Mouse (Mus musculus): ENCODE data around the gene Tmod3. TPM values are rescaled to one million over a fixed set of nuclear protein-coding genes. Genes with fewer than 3 reads are reported as not detected.

The Tmod3 gene
- polyA plus RNA-seq, 1 experiment, result 110 TPM

GRCm38 (mm10) chr9:75581694-75582350 is 22.4 kb upstream of the Tmod3 start:
- TF ChIP-seq POLR2A (IDR thresholded peaks at IDR 0.05; ENCODE audit: borderline replicate concordance, low read depth, low read length), result no peak
- TF ChIP-seq CTCF (IDR thresholded peaks at IDR 0.05; ENCODE audit: low read depth, low read length), result peak; percentile 36; the same call in 1 of the 2 replicates
- no peak overlapping the region for H3K27ac ChIP-seq (ENCODE audit: insufficient read depth, low read depth, low read length)
- H3K4me1 ChIP-seq (ENCODE audit: control insufficient read depth, insufficient read depth, low read length), result no peaks in the 10 kb centered on the region
- no peak overlapping the region for H3K4me3 ChIP-seq (ENCODE audit: insufficient read depth, low read length)

DNA sequence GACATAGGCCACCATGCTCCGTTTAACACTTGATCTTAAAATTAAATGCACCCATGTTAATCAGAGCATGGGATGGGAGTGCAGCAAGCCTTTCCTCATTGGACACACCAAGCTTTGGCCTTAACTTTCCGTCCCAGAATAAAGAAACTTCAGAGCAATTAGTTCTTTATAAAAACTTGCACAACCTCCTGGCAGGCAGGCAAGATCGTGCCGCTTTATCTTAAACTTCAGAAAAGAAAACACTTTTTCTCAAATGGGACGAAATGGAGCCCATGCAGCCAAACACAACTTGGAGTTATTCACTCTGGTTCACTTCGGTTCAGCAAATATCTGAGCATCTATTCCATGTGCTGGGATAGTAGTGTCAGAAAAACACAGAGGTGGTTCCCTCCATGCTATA is 19.9 kb upstream of the Tmod3 start:
- H3K27ac ChIP-seq (ENCODE audit: insufficient read depth, low read depth, low read length), result no peak overlapping the region
- H3K4me3 ChIP-seq (ENCODE audit: insufficient read depth, low read length), result no peak overlapping the region

GRCm38 (mm10) chr9:75571036-75571942 is 11.8 kb upstream of the Tmod3 start:
- peaks cover 10% of the 10 kb centered on the region for H3K4me1 ChIP-seq (ENCODE audit: control insufficient read depth, insufficient read depth, low read length)
- no peak for TF ChIP-seq POLR2A (IDR thresholded peaks at IDR 0.05; ENCODE audit: borderline replicate concordance, low read depth, low read length)
- no peak for TF ChIP-seq CTCF (IDR thresholded peaks at IDR 0.05; ENCODE audit: low read depth, low read length)
- no peak overlapping the region for H3K27ac ChIP-seq (ENCODE audit: insufficient read depth, low read depth, low read length)
- H3K4me3 ChIP-seq (ENCODE audit: insufficient read depth, low read length), result no peak overlapping the region

More for the DNA sequence above, 19.9 kb upstream of the Tmod3 start:
- TF ChIP-seq CTCF (IDR thresholded peaks at IDR 0.05; ENCODE audit: low read depth, low read length) (no peak), POLR2A (IDR thresholded peaks at IDR 0.05; ENCODE audit: borderline replicate concordance, low read depth, low read length) (no peak)
- no peaks in the 10 kb centered on the region for H3K4me1 ChIP-seq (ENCODE audit: control insufficient read depth, insufficient read depth, low read length)

DNA sequence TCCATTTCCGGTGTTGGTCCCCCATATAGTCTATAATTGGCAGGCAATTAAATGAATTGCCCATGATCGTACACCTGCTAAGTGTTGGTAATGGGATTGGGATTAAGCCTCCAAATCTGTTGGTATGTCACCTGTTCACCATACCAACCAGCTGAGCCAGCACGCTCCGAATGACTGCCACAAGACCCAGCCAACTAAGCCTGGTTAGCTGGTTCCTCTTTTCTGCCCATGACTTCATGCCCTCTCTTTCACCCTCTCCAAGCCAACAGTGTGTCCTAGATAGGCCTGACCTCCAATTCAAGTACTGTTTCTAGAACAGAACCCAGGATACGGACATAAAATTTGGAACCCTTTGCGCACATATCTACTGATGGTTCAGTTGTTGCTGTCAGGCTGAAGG is 8.9 kb upstream of the Tmod3 start:
- H3K4me3 ChIP-seq (ENCODE audit: insufficient read depth, low read length), result no peak overlapping the region
- TF ChIP-seq POLR2A (IDR thresholded peaks at IDR 0.05; ENCODE audit: borderline replicate concordance, low read depth, low read length), result no peak
- no peak for TF ChIP-seq CTCF (IDR thresholded peaks at IDR 0.05; ENCODE audit: low read depth, low read length)
- H3K27ac ChIP-seq (ENCODE audit: insufficient read depth, low read depth, low read length), result no peak overlapping the region
- peaks cover 10% of the 10 kb centered on the region for H3K4me1 ChIP-seq (ENCODE audit: control insufficient read depth, insufficient read depth, low read length)

DNA sequence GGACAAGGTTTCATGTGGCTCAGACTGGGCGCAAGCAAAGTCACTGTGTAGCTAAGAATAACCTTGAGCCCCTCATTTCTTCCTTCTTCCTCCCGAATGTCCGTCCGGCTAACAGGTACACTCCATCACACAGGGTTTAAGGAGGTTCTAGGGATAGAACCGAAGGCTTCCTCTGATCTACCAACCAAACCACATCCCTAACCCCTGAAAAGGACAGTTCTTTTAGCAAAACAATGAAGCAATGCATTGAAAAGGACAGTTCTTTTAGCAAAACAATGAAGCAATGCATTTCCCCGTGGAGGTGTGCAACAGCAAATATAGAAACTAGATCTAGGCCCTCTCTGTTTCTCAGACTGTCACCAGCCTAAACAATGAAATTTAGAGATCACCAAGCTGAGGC is 5.4 kb upstream of the Tmod3 start:
- H3K4me1 ChIP-seq (ENCODE audit: control insufficient read depth, insufficient read depth, low read length), result peaks cover 12% of the 10 kb centered on the region
- no peak overlapping the region for H3K27ac ChIP-seq (ENCODE audit: insufficient read depth, low read depth, low read length)
- no peak overlapping the region for H3K4me3 ChIP-seq (ENCODE audit: insufficient read depth, low read length)
- no peak for TF ChIP-seq POLR2A (IDR thresholded peaks at IDR 0.05; ENCODE audit: borderline replicate concordance, low read depth, low read length)
- TF ChIP-seq CTCF (IDR thresholded peaks at IDR 0.05; ENCODE audit: low read depth, low read length), result no peak

DNA sequence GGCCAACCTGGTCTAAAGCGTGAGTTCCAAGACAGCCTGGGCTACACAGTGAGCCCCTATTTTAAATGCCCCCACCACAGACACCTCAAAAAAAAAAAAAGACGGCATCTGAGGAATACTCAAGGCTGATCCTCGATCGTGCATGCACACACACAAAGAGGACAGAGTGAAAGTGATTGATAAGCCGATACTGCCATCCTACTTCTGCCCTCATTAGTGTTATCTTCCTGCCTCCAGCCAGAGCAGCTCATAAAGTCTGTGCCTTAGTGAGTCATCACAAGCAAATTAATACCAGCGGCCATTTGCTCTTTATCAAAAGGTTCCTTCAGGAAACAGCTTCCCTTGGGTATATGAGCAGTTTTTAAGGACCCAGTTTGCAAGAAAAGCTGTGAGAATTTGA is 4.2 kb upstream of the Tmod3 start:
- Histone ChIP-seq H3K4me1 (ENCODE audit: control insufficient read depth, insufficient read depth, low read length) (peaks cover 7% of the 10 kb centered on the region), H3K4me3 (ENCODE audit: insufficient read depth, low read length) (no peak overlapping the region), H3K27ac (ENCODE audit: insufficient read depth, low read depth, low read length) (no peak overlapping the region)
- TF ChIP-seq POLR2A (IDR thresholded peaks at IDR 0.05; ENCODE audit: borderline replicate concordance, low read depth, low read length) (no peak), CTCF (IDR thresholded peaks at IDR 0.05; ENCODE audit: low read depth, low read length) (no peak)

- TF ChIP-seq CTCF (IDR thresholded peaks at IDR 0.05; ENCODE audit: low read depth, low read length), result no peak
- TF ChIP-seq POLR2A (IDR thresholded peaks at IDR 0.05; ENCODE audit: borderline replicate concordance, low read depth, low read length), result no peak
- no peak overlapping the region for H3K27ac ChIP-seq (ENCODE audit: insufficient read depth, low read depth, low read length)
- no peak overlapping the region for H3K4me3 ChIP-seq (ENCODE audit: insufficient read depth, low read length)
- H3K4me1 ChIP-seq (ENCODE audit: control insufficient read depth, insufficient read depth, low read length), result peaks cover 4% of the 10 kb centered on the region; the same call in 1 of the 2 replicates
These were observed 3.7 kb upstream of the Tmod3 start for GRCm38 (mm10) chr9:75563176-75563575.

GRCm38 (mm10) chr9:75561040-75561669 is 1.7 kb upstream of the Tmod3 start:
- Histone ChIP-seq H3K27ac (ENCODE audit: insufficient read depth, low read depth, low read length) (no peak overlapping the region), H3K4me3 (ENCODE audit: insufficient read depth, low read length) (no peak overlapping the region), H3K4me1 (ENCODE audit: control insufficient read depth, insufficient read depth, low read length) (peaks cover 14% of the 10 kb centered on the region)
- no peak for TF ChIP-seq CTCF (IDR thresholded peaks at IDR 0.05; ENCODE audit: low read depth, low read length)
- TF ChIP-seq POLR2A (IDR thresholded peaks at IDR 0.05; ENCODE audit: borderline replicate concordance, low read depth, low read length), result no peak

DNA sequence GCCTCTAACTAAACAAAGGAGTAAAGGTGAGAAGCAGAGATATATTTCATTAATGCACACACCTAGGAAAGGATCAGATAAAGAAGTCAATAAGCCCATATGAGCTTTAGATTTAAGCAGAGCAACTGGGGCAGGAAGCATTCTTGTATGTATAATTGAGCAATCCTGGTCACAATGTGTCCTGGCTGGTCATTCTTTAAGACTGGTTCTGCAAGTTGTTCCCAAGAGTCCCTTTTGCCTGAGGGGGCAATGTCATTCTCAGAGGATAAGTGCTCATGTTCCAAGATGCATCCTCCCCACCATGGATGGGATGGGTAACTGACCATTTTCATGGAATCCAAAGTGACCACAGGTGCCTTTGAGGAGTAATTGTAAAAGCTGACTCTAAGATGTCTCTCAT is 896 bp upstream of the Tmod3 start:
- TF ChIP-seq POLR2A (IDR thresholded peaks at IDR 0.05; ENCODE audit: borderline replicate concordance, low read depth, low read length) (no peak), CTCF (IDR thresholded peaks at IDR 0.05; ENCODE audit: low read depth, low read length) (no peak)
- H3K4me3 ChIP-seq (ENCODE audit: insufficient read depth, low read length), result no peak overlapping the region
- H3K4me1 ChIP-seq (ENCODE audit: control insufficient read depth, insufficient read depth, low read length), result peaks cover 16% of the 10 kb centered on the region
- H3K27ac ChIP-seq (ENCODE audit: insufficient read depth, low read depth, low read length), result no peak overlapping the region
